Mouse (Mus musculus) cerebellum, postnatal 36 days (tissue): ENCODE results near the gene Rad51b.
"Not testable (repeated sequence)": the region's sequence is repeated elsewhere in the genome, so short reads cannot be mapped to it uniquely, and the experiment has no call there.

Source experiments
- DNase-seq, 2 experiments: peaks; one replicate each; pipeline ENCODE4 v3.0.0; 2021 to 2022; ENCODE audit warnings: mixed read lengths in 2 of 2

Gene Rad51b

DNA sequence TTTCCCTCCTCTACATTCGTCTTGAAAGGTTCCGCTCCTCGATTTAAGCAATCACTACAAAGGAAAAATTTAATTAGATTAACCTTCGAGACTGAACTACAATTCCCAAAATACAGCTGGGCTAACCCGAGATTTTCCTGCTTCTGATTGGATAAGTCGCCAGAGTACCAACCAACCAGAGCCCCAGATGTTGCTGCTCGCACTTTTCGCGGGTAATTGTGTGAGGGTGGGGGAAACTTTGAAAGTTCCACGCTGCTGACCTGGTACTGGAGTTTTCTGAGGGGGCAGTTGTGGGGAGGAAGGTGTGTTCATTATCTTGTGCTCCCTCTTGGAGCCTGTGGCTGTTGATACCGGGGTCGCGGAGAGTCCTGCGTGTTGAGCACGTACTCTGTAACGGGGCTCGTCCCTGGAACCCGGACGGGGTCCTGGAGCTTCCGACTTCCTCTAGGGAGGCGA lies at the start of gene Rad51b:
TSS of gene Rad51b (plus strand) at position 162 of the 456 bp plus-strand sequence.
- peak; percentile 51 to 66 for DNase-seq

DNA sequence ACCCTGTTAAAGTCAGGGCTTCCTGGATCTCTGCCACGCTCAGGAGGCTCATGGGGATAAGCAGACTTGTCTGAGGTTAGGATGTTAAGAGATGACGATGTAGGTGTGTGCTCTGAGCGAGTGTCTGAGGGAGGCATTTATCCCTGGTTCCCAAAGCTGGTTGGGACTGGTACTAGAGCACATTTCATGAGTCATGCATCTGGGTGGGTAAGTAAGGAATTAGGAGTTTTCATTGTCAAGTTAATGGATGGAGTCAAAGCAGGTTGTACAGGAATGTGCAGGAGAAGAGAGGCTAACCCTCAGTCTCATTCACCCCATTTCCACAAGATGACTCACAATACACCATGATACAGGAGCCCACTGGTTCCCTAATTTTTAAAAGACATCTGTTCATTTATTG lies 49.0 kb upstream of the Rad51b start:
- DNase-seq: no peak

DNA sequence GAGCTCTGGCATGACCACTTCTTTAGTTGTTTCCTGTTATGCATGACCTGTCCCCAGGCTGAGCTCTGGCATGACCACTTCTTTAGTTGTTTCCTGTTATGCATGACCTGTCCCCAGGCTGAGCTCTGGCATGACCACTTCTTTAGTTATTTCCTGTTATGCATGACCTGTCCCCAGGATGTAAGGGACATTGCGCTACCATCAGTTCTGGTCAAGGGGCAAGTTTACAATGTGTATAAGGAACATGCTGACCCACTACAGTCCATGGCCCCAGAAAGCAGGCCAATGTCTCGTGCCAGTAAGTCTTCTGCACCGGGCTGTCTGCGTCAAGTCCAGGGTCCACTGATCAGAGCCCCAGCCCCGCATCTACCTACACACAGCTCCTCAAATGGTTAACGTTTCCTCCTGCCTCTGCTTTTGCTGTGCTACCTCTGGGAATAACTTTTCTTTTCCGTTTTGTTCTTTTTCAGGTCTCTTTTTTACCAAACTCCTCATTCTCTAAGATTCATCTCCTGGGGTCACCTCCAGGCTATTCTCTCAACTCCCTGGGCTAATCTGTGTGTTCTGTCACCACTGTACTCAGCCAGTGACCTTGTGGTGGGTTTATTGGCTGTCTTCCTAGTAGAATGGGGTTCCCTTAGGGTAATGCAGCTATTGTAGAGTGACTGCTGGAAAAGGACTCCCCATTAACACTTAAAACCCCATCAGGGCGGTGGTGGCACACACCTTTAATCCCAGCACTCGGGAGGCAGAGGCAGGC lies 43.6 kb upstream of the Rad51b start:
- no peak for DNase-seq

DNA sequence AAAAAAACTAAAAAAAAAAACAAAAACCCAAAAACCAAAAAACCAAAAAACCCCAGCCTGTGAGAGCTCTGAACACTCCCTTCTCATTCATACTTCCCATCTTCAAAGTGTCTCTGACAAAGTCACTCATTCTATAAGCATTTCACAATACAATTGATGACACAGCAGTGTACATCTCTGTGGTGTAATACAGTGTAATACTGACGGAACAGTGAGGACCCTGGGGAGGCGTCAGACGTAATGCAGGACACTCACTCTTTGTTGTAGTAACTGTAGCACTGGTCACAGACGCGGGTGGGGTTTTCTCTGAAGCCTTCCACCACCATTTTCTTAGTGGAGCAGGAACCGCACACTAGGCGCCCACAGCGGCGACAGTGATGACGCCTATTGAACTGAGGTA lies 42.1 kb upstream of the Rad51b start:
- DNase-seq: no peak

DNA sequence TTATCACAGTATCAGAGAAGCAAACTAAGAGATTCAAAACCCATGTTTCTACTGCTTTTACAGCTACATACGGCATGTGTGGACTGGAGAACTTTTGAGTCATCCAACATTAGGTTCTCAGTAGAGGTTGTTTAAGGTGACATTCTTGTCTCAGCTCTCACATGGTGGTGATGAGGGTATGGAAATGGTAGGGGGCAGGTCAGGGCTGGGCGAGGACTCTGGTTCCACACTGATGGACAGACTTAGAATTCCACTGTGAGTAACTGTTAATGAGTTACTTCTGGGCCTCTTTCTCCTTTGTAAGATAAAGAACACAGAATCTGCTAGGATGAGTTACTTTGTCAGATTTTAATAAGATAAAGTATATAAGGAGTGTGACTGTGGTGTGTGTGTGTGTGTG lies 36.9 kb upstream of the Rad51b start:
- no peak for DNase-seq

DNA sequence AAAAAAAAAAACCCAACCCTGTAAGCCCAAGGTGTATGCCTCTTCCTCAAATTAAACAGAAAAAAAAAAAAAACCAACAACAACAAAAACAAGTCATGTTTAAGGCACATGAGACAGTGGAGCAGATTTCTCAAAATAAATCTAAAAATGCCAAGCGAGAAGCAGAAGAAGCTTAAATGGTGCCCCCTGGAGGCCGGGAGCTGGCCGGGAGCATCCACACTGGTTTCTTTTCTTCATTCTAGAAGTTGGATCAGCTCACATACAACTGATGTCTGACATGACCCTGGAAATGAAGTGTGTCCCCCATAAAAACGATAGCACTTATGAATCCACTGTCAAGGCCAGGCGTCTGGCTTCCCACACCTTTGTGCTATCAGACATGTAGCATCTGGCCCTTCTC lies 36.0 kb upstream of the Rad51b start:
- peak in 1 of 2 experiments; percentile 12 for DNase-seq

DNA sequence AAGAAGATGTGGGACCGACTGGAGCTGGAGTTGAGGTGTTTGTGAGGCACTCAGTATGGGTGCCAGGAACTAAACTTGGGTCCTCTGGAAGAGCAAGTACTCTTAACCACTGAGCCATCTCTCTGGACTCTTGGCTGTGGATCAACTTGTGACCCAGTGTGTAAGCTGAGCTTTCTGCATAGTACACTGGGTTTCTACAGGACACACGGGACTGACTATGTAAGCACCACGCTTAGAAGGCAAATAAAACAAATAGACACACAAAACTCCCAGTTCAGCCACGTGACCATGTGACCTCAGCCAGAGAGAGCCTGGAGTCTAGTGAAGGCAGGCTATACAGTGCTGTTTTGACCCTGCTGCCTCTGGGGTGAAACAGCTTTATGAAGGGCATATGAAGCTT lies 24.5 kb upstream of the Rad51b start:
- DNase-seq: no peak

DNA sequence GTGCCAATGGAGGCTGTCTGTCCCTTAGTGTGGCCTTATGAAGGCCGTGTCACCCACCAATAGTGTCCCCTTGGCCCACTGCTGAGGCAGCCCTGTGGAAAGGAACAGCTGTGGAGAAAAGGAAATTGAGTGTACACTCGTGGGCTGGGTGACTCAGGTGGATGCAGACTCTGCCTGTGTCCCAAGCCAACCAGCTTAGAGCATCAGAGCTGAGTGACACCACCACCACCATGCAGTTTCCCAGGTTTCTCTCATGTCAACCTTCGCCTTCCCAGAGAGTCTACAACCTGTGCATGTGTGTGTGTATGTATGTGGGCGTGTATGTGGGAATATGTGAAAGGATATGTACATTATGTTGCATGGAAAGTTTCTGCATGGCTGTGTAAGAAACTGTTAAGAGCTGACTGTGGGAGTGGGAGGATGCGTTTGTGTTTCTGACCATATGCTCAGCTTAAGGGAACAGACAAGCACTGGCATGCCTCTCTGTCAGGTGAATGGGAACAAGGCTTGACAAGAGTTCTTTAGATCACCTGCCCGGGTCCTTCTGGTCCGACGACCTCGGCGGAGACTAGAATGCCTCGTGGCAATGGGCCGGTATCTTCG lies 17.5 kb upstream of the Rad51b start:
- DNase-seq: no peak

DNA sequence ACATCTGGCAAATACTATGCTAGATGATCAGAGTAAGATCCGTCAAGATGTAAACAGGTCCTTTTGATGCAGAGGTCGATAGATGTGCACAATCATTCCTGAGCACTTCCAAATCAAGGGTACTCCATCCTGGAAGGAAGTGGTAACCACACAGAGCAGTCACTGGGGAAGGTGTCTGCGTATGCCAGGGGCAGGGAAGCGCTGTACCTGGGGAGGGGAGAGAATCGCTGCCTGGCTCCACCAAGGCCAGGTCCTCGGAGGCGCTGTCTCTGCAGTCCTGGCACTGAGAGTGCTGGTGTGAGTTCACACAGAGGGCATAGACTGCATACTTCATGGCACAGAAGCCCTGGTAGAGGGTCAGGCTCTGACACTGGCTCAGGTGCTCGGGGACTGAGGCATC lies 14.5 kb upstream of the Rad51b start:
- DNase-seq: no peak

DNA sequence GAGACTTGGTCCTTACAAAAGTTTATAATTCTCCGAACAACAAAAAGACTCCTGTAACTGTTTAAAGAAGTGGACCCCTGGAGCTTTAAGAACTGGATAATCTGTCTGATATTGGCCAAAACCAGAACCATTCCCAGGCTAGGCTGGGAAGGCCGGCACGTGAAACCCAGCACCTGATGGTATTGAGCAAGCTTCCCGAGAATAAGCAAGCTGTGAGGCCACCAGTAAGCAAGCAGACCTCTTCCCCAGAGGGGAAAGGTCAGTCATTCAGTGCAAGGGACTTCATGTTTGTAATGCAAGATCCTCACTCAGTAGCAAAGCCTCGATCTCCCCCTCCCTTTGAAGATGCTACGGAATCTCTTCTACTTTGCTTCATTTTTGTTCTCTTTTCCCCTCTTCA lies 4.2 kb upstream of the Rad51b start:
- DNase-seq: no peak

DNA sequence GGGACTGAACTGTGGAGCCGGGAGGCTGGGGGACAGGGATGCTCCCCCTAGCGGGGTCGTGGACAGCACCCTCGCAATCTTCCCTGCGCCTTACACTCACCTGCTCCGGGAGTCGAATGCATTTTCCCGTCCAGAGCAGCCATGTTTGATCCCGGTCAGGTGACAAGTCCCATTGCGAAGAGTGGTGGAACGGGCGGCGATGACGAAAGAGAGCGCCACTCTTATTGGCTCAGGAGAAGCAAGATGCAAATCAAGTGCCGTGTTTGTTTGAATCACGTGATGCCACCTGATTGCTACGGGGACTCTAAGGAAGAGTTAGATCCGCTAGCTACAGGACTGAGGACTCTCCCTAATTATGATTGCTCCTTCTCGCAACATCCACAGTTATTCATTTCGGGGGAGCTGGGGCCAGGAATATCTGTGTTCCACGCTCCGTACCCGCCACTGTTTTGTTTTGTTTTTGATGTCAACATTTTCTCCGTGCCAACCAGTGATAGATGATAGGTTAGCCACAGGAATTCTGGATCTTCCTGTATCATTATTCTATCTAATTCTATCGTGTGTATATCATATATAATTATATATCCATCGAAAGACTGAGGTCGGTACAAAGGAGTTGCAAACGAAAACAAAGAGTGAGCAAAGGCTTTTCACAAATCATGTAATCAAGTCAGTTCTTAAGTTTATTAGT lies 811 bp upstream of the Rad51b start, which contains the start of gene Zfyve26:
TSS of gene Zfyve26 (minus strand) at position 179 of the 691 bp plus-strand sequence.
- peak; percentile 91 to 95 for DNase-seq

DNA sequence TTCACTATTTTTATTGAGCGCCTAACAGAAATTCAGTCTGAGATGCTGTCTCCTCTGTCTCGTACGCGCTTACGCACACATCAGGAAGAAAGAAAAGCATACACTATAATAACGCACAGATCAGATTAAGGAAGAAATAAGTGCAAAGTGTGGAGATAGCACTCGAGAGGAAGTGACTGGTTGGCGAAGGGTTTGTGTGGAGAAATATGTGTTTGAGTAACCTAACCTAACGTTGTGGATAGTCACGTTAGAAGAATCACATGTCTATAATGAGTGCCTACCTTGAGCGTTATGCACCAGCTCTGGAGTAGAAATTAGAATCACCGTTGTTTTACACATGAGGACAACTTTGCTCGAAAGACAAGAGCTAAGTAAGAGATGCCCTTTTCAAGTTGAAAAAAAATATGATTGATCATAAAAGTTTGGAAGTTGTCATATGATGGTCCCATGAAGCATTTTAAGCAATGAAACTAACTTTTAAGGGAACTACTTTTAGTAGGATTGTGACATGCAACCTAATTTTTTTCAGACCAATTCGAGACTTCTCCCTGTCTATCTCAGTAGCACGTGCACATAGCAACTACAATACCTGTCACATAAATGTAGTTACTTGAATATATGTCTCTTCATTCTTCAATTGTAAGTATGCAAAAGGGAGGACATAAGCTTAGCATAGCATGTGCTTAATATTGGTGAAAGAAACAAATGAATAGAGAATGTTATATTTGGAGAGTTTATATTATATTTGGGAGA lies 978 bp downstream of the Rad51b start:
- DNase-seq: no peak

DNA sequence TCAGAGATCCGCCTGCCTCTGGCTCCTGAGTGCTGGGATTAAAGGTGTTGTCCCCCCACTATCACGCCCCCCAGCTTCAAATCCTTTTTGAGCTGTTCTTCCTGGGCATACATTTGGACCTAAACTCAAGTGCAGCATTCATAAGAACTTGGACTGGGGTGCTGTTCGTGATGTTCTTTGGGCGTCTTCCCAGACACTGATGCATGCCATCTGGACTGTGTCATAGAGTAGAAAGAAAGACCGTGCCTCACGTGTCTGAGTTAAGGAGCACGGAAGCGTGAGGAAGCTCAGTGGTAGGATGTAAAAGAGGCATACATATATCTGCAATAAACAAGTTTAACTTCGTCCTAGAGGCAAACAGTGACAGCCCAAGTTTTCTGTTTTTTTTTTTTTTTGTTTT lies 4.7 kb downstream of the Rad51b start:
- DNase-seq: no peak

DNA sequence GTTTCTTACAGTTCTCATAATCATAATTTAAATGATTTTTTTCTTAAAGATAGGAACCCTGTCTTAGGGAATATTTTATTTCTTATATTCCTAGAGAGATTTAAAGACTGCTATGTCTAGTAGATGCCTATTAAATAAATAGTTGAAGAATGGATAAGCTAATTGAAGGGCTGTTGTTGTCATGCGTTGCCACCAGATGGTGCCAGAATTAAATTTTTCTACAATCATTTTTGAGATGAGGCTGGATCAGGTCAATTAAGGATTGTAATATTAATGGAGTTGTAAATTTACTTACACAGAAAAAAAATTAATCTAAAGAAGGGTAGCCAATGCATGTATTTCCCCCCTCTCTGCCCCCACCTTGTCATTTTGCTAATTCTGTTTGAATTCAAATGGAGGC lies 8.0 kb downstream of the Rad51b start:
- DNase-seq: no peak

DNA sequence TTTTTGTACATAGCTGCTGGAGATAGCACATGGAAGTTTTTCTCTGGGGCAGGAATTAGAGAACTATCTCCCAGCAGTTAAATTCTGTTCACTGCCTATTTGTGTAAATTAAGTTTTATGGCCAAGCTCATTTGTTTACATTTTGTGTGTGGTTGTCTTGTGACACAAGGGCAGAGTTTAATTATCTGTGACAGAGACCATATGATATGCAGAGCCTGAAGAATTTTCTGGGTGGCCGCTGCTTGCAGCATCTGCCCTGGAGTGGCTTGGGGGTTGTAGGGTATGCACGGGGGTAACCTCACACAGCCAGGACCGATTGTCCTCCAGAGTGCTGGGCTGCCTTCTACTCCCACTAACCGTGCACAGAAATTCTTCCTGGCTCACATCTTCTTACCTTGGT lies 8.9 kb downstream of the Rad51b start:
- DNase-seq: no peak

DNA sequence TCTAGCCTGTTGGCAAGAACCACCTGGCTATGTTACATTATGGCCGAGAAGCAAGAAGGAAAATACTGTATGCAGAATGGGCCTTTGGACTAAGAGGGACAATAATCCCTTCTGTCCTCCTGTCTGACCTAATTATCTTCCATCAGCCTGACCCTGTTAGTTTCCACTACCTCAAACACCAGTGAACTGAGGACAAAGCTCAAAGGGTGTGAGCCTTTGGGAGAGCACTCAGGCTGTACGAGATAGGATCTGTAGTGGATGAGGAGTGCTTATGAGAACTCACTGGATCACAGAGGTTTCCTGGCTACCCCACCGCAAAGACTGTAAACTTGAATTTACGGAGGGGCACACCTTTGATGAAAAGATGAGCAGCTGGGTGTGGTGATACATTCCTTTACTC lies 16.6 kb downstream of the Rad51b start:
- no peak for DNase-seq

DNA sequence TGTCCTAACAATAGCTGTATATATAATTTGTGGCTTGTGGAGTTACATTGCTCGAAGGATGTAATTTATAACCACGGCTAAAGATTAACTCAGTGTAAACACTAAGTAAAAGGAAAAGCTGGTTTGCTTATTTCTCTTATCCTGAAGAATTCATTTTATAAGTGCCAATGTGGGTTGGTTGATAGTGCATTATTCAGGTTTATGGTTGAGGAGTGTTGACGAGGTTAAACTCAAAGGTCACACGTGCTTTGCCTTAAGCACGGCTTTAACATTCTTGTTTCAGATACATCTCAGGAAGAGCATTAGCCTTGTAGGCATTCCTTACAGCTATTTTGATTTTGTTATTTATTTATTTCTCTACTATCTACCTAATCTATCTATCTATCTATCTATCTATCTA lies 20.3 kb downstream of the Rad51b start:
- no peak for DNase-seq

DNA sequence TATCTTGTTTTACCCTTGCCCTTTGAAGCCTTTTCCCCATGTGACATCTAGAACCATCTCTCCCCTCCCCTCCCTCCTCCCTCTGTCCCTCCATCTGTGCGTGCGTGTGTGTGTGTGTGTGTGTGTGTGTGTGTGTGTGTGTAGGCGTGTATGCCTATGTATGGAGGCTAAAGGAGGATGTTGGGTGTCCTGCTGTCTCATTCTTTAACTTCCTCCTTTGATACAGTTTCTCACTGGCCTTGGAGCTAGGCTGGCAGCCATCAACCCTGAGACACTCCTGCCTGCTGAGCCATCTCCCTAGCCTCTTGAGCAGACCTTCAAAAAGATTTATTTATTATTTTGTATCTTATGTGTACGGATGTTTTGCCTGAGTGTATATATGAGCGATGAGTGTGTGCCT lies 23.8 kb downstream of the Rad51b start:
- DNase-seq: no peak

DNA sequence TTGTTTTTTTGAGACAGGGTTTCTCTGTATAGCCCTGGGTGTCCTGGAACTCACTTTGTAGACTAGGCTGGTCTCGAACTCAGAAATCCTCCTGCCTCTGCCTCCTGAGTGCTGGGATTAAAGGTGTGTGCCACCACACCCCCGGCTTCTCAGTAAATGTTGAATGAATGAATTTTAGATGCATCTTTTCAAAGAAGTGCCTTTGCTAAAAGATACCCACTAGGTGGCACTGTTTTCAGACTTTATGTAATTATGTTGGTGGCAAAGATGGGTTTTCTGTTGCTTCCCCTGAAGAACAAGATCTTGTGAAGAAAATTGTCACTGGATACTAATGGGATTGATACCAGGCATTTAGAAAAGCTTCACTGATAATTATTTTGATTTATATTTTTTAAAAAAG lies 25.5 kb downstream of the Rad51b start:
- DNase-seq: not testable (repeated sequence)

DNA sequence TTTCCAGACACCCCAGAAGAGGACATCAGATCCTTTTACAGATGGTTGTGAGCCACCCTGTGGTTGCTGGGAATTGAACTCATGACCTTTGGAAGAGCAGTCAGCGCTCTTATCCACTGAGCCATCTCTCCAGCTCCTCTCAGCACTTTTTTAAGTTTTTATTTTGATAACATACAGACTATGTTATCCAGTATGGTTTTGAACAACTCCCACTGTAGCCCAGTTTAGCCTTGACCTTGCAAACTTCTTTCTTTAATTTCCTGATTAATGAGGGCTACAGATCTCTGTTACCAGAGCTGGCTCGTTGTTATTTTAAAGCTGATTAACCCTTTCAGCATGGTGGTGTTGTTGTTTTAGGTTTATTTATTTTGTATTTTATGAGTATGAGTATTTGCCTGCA lies 29.2 kb downstream of the Rad51b start:
- DNase-seq: no peak

DNA sequence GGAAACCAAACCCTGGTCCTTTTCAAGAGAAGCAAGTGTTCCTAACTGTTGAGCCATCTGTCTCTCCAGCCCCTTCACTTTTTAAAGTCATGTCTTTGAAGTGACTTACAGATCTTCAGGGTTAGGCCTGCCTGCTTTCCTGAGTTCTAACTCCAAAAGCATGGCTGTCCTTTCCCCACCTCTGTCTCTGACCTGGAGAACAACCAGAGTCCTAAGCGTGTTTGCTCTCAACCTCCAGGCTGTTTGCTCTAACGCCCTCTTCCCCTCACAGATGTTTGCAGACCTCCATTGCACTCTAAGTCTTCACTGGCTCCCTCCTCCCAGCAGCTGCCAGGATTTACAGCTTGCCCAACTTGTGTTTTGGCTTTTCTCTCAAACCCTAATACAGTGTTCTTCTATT lies 29.7 kb downstream of the Rad51b start:
- DNase-seq: no peak

DNA sequence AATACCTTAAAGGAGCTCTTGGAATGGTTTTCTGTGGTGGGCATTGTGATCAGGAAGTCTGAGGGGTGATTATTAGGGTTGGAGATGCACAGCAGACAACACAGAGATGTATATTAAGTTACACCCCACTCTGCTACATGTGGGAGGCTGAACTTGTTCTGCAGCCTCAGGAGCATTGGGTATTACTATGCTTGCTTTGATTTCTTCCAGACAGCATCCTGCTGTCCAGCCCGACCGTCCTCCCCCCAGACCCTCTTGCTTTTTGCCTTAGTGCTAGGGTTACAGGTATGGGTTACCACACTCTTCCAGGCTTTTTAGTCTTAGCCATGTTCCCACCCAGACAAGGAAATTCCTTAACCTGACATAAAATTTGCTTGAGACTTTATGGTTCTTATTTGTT lies 30.8 kb downstream of the Rad51b start:
- DNase-seq: no peak

DNA sequence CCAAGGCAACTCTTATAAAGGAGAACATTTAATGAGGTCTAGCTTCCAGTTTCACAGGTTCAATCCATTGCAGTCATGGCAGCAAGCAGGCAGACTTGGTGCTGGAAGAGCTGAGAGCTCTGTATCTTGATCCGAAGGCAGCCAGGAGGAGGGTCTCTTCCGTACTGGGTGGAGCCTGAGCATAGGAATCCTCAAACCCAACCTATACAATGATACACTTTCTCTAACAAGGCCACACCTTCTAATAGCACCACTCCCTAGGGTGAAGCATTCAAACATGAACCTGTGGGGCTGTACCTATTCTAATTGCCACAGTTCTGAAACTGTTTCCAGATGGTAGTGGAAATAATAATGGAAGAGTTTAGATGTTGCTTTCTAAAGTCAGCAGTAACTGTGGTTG lies 33.5 kb downstream of the Rad51b start:
- DNase-seq: no peak
